In genomic region chr5:150607631-150608030, GRCm38 (mm10) we compare ENCODE assay signal across 27 mouse cellular contexts.
"Had no signal": no experiment of that assay in that cellular context is flagged by ENCODE, and none has a peak within 500 bp of the region (broad histone marks: within the 10 kb centered on the region; RNA-seq: fewer than 3 reads in every experiment).

No protein-coding gene starts in this region.

- H3K9me3 ChIP-seq: embryonic facial prominence, embryonic 10.5 days; embryonic facial prominence, embryonic 12.5 days; embryonic facial prominence, embryonic 15.5 days; forebrain, embryonic 10.5 days; forebrain, embryonic 12.5 days; forebrain, embryonic 13.5 days; forebrain, embryonic 15.5 days had no signal

- ATAC-seq: forebrain, embryonic 13.5 days; forebrain, embryonic 14.5 days; forebrain, embryonic 15.5 days; forebrain, embryonic 16.5 days; forebrain, postnatal 0 days had no signal

- H3K27ac ChIP-seq: embryonic facial prominence, embryonic 10.5 days; embryonic facial prominence, embryonic 12.5 days; embryonic facial prominence, embryonic 13.5 days; embryonic facial prominence, embryonic 15.5 days; forebrain, embryonic 10.5 days; forebrain, embryonic 12.5 days; forebrain, embryonic 13.5 days; forebrain, embryonic 15.5 days; gastrocnemius, adult 2 months had no signal

- H3K4me3 ChIP-seq: embryonic facial prominence, embryonic 10.5 days; embryonic facial prominence, embryonic 12.5 days; embryonic facial prominence, embryonic 13.5 days; embryonic facial prominence, embryonic 15.5 days; erythroblast, embryonic 14.5 days; forebrain, embryonic 10.5 days; forebrain, embryonic 12.5 days; forebrain, embryonic 13.5 days; forebrain, embryonic 15.5 days; gastrocnemius, adult 2 months had no signal

- H3K4me1 ChIP-seq: embryonic facial prominence, embryonic 10.5 days; embryonic facial prominence, embryonic 12.5 days; embryonic facial prominence, embryonic 15.5 days; forebrain, embryonic 10.5 days; forebrain, embryonic 12.5 days; forebrain, embryonic 13.5 days; forebrain, embryonic 15.5 days had no signal

- DNase-seq: cerebellum, adult 2 months; cerebellum, adult 8-10 months; cerebellum, adult 9-10 months; cerebellum, adult 9-11 months; cerebellum, postnatal 10 days; cerebellum, postnatal 14 days; cerebellum, postnatal 25 days; cerebellum, postnatal 36 days; embryo, embryonic 11 days; forebrain, postnatal 0 days; gastrocnemius, adult 2 months; gastrocnemius, postnatal 10 days; gastrocnemius, postnatal 14 days; gastrocnemius, postnatal 25 days; gastrocnemius, postnatal 36 days; heart, adult 18-20 months had no signal

- H3K36me3 ChIP-seq: embryonic facial prominence, embryonic 13.5 days; embryonic facial prominence, embryonic 15.5 days had no signal

- H3K9ac ChIP-seq: embryonic facial prominence, embryonic 12.5 days; embryonic facial prominence, embryonic 13.5 days; embryonic facial prominence, embryonic 15.5 days; forebrain, embryonic 12.5 days; forebrain, embryonic 13.5 days; forebrain, embryonic 15.5 days; forebrain, postnatal 0 days had no signal

- H3K4me2 ChIP-seq: embryonic facial prominence, embryonic 12.5 days; embryonic facial prominence, embryonic 13.5 days; embryonic facial prominence, embryonic 15.5 days; forebrain, embryonic 12.5 days; forebrain, embryonic 13.5 days; forebrain, embryonic 15.5 days had no signal

- H3K27me3 ChIP-seq: embryonic facial prominence, embryonic 12.5 days; embryonic facial prominence, embryonic 13.5 days; embryonic facial prominence, embryonic 15.5 days; forebrain, embryonic 12.5 days; forebrain, embryonic 13.5 days; forebrain, embryonic 15.5 days had no signal
